Mouse (Mus musculus) hindbrain, postnatal 0 days (tissue): Measurements from ENCODE around the gene Car5a. TPM values are rescaled to one million over a fixed set of nuclear protein-coding genes. Genes with fewer than 3 reads are reported as not detected.

Experiments used
- ATAC-seq: fragments of 200-750 bp; cut with Nextera tagmentation; 2 replicates; pipeline ENCODE4 v1.8.0; 2017; ENCODE audit warnings: mild to moderate bottlenecking, moderate TSS enrichment, moderate library complexity
- DNase-seq: peaks from one replicate; pipeline ENCODE4 v3.0.0-alpha.2; 2015; ENCODE audit warnings: low spot score
- H3K27ac ChIP-seq: fragments of 300-500 bp; sonication (generic); 2 replicates; pipeline ENCODE4 v1.5.1; 2014; ENCODE audit warnings: mild to moderate bottlenecking
- H3K27me3 ChIP-seq: fragments of 300-500 bp; sonication (generic); 2 replicates; pipeline ENCODE4 v1.6.1; 2014; ENCODE audit warnings: low read length, mixed read lengths; ENCODE audit not compliant: insufficient read depth
- H3K36me3 ChIP-seq: fragments of 300-500 bp; sonication (generic); 2 replicates; pipeline ENCODE4 v1.6.1; 2014; ENCODE audit warnings: low read length, mixed read lengths; ENCODE audit not compliant: insufficient read depth
- H3K4me1 ChIP-seq: fragments of 300-500 bp; sonication (generic); 2 replicates; pipeline ENCODE4 v1.6.1; 2014; ENCODE audit warnings: antibody characterized with exemption, low read length, mixed read lengths; ENCODE audit not compliant: insufficient read depth
- H3K4me2 ChIP-seq: fragments of 300-500 bp; sonication (generic); 2 replicates; pipeline ENCODE4 v1.6.1; 2014; ENCODE audit warnings: low read depth, mild to moderate bottlenecking, low read length, moderate library complexity, mixed read lengths
- H3K4me3 ChIP-seq: fragments of 300-500 bp; sonication (generic); 2 replicates; pipeline ENCODE4 v1.5.1; 2014; ENCODE audit warnings: low read length
- H3K9ac ChIP-seq: fragments of 300-500 bp; sonication (generic); replicated peaks from 2 replicates; pipeline ENCODE4 v1.6.1; 2014; ENCODE audit warnings: mild to moderate bottlenecking, low read length, moderate library complexity, mixed read lengths
- H3K9me3 ChIP-seq: fragments of 300-500 bp; sonication (generic); 2 replicates; pipeline ENCODE4 v1.6.1; 2016; ENCODE audit warnings: low read length, mixed read lengths
- CTCF ChIP-seq: IDR thresholded peaks from 2 replicates; pipeline ENCODE4 v1.5.1; 2016; ENCODE audit warnings: antibody characterized with exemption, control low read depth, low read depth
- WGBS: fragments of 180-500 bp; shearing (Covaris S2); extraction: QIAGEN DNeasy Blood & Tissue Kit; methylation state at CpG from one replicate; pipeline ENCODE4 v1.1.7; 2014; 5-methylcytosine and 5-hydroxymethylcytosine counted together
- microRNA-seq, 2 experiments: library from miRNA; unstranded; fragments of <30 nt; microRNA quantifications; one replicate each; pipeline ENCODE4; 2016
- polyA plus RNA-seq: library from polyadenylated mRNA; unstranded; fragments of >200 nt; fragmentation: Nextera tagmentation; extraction: Ambion mirVana; gene quantifications from 2 replicates; pipeline ENCODE4 v1.2.1, GENCODE M21; 2015
- total RNA-seq: library from RNA; depleted of rRNA; stranded (reverse); fragments of >200 nt; gene quantifications from 2 replicates; pipeline ENCODE4 v1.2.3, GENCODE M21; 2014; rRNA removed

Gene Car5a
- total and polyA plus RNA-seq, 2 experiments from 2014 or later: 0.23 to 0.42 TPM

GRCm38 (mm10) chr8:121868896-121869295 is 75.8 kb downstream of the Car5a start:
- no peak overlapping the region for H3K9ac ChIP-seq
- no peak for TF ChIP-seq CTCF
- peaks cover 7% of the 10 kb centered on the region for H3K4me1 ChIP-seq
- no peaks in the 10 kb centered on the region for H3K9me3 ChIP-seq
- ATAC-seq (no peak), DNase-seq (no peak)
- no peaks in the 10 kb centered on the region for H3K27me3 ChIP-seq
- 83% methylated on average over 7 of the region's 7 CpGs for WGBS
- no peak overlapping the region for H3K27ac ChIP-seq
- H3K4me3 ChIP-seq: no peak overlapping the region
- H3K36me3 ChIP-seq: no peaks in the 10 kb centered on the region
- H3K4me2 ChIP-seq: no peak overlapping the region

GRCm38 (mm10) chr8:121868196-121868595 is 76.5 kb downstream of the Car5a start:
- no peak for TF ChIP-seq CTCF
- DNase-seq: no peak
- 90% methylated on average over 5 of the region's 5 CpGs for WGBS
- Histone ChIP-seq H3K4me2 (no peak overlapping the region), H3K27ac (no peak overlapping the region), H3K4me3 (no peak overlapping the region), H3K27me3 (no peaks in the 10 kb centered on the region), H3K9me3 (no peaks in the 10 kb centered on the region), H3K9ac (no peak overlapping the region), H3K36me3 (no peaks in the 10 kb centered on the region), H3K4me1 (peaks cover 7% of the 10 kb centered on the region)
- ATAC-seq: no peak

Small RNA genes lying within 50 kb of the gene (microRNA-seq; reads per million reads assigned to microRNA genes)
- 0 to 1.2 reads per million in 2 experiments for gene Mir7237

Other genes with a start within 250 kb of the Car5a start
- gene Jph3, start 215.3 kb downstream of the Car5a start, total RNA-seq: 66.0 and 75.2 TPM in 2 replicates
- 98.3 and 102 TPM in 2 replicates for gene Jph3, start 215.3 kb downstream of the Car5a start, polyA plus RNA-seq
- 25.2 and 32.5 TPM in 2 replicates for gene Klhdc4, start 115.3 kb downstream of the Car5a start, total RNA-seq
- 34.5 and 36.3 TPM in 2 replicates for gene Klhdc4, start 115.3 kb downstream of the Car5a start, polyA plus RNA-seq
- 148 and 163 TPM in 2 replicates for gene Slc7a5, start 37.2 kb downstream of the Car5a start, total RNA-seq
- 60.1 and 72.1 TPM in 2 replicates for gene Slc7a5, start 37.2 kb downstream of the Car5a start, polyA plus RNA-seq
- 59.7 and 62.5 TPM in 2 replicates for gene Banp, start 4.8 kb upstream of the Car5a start, total RNA-seq
- gene Banp, start 4.8 kb upstream of the Car5a start, polyA plus RNA-seq: 22.5 and 22.8 TPM in 2 replicates